Mouse (Mus musculus) thymus, adult 2 months (tissue): ENCODE results near the gene Vmn1r94.
"Not testable (repeated sequence)": the region's sequence is repeated elsewhere in the genome, so short reads cannot be mapped to it uniquely, and the experiment has no call there.

ENCODE experiments used
- CTCF ChIP-seq: fragments of 200-500 bp; IDR thresholded peaks from 2 replicates; pipeline ENCODE4 v1.5.1; 2012; ENCODE audit warnings: mild to moderate bottlenecking, control low read depth, low read length, moderate library complexity, borderline replicate concordance; ENCODE audit not compliant: control insufficient read depth, poor library complexity, insufficient read depth; ENCODE audit errors: extremely low read depth
- POLR2A ChIP-seq: fragments of 200-500 bp; IDR thresholded peaks from 2 replicates; pipeline ENCODE4 v1.6.1; 2012; ENCODE audit warnings: mild to moderate bottlenecking, low read length, control low read depth, moderate library complexity; ENCODE audit not compliant: control insufficient read depth, poor library complexity, insufficient read depth; ENCODE audit errors: extremely low read depth

- TF ChIP-seq CTCF, POLR2A: not testable (repeated sequence)
Observed at GRCm38 (mm10) chr7:20138988-20139387, 29.2 kb downstream of the Vmn1r94 start, which contains the start of gene Vmn1r93.
